Comparison of ENCODE assay signal across 8 mouse cellular contexts in the genomic region with DNA sequence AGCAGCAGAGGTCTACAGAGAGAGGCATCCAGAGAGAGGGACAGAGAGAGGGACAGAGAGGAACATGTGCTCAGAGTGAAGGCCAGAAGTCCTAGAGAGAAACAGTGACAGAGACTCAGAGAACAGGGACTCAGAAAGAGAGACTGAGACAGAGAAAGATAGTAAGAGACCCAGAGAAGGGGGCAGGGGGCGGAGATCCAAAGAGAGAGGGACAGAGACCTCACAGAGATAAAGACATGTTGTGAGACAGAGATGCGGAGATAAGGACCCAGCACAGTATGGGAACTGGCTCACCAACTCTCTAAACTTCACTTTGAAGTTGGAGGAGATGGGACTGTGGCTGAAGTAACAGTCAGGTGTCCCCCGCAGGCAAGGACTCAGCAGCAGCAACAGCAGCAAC. TPM values are rescaled to one million over a fixed set of nuclear protein-coding genes. Genes with fewer than 3 reads are reported as not detected.
DNase-seq lines count a peak whose midpoint lies in the region; ATAC-seq and TF ChIP-seq lines count a peak whose summit lies in the region.

No protein-coding gene starts in this region.

- no peaks in the 10 kb centered on the region for H3K27me3 ChIP-seq in kidney, adult 2 months (replicated peaks; ENCODE audit: control insufficient read depth, insufficient read depth, low read length)
- H3K27me3 ChIP-seq in forebrain, embryonic 14.5 days (replicated peaks; ENCODE audit: control insufficient read depth, insufficient read depth, low read length) = no peaks in the 10 kb centered on the region
- H3K27me3 ChIP-seq in liver, embryonic 14.5 days (ENCODE audit: control insufficient read depth, insufficient read depth, low read length) = no peaks in the 10 kb centered on the region

- H3K4me3 ChIP-seq in kidney, adult 2 months (ENCODE audit: insufficient read depth, low read depth, low read length) = peak overlapping the region; percentile 53
- peak overlapping the region; percentile 94 for H3K4me3 ChIP-seq in bone marrow, adult 2 months (replicated peaks; ENCODE audit: control insufficient read depth, low read depth, low read length)
- no peak overlapping the region for H3K4me3 ChIP-seq in forebrain, embryonic 14.5 days (ENCODE audit: low read depth, low read length)
- H3K4me3 ChIP-seq in liver, embryonic 14.5 days (ENCODE audit: insufficient read depth in 1 of 2, low read depth in 2 of 2, low read length in 2 of 2) = peak overlapping the region; percentile 74 to 79

- no peak for TF ChIP-seq POLR2A in kidney, adult 2 months (IDR thresholded peaks at IDR 0.05; ENCODE audit: low read depth, low read length)
- TF ChIP-seq POLR2A in bone marrow, adult 2 months (IDR thresholded peaks at IDR 0.05; ENCODE audit: borderline replicate concordance, control insufficient read depth, low read depth, low read length) = no peak

- no peak for DNase-seq in kidney, adult 2 months
- no peak for DNase-seq in kidney, postnatal 14 days
- no peak for DNase-seq in forebrain, embryonic 14.5 days (ENCODE audit: low spot score)
- DNase-seq in liver, embryonic 14.5 days (ENCODE audit: low read depth in 3 of 3, low spot score in 3 of 3) = no peak
- DNase-seq in left cerebral cortex, adult 18-20 months (ENCODE audit: low spot score in 2 of 2) = no peak
- DNase-seq in right cerebral cortex, postnatal 10 days (ENCODE audit: low spot score in 2 of 2) = no peak
- no peak for DNase-seq in adipocyte (ENCODE audit: low spot score)

- no peak overlapping the region for H3K27ac ChIP-seq in kidney, adult 2 months (ENCODE audit: insufficient read depth, low read depth, low read length)
- H3K27ac ChIP-seq in bone marrow, adult 2 months (ENCODE audit: control insufficient read depth, insufficient read depth, low read depth, low read length, poor library complexity) = peak overlapping the region; percentile 35
- no peak overlapping the region for H3K27ac ChIP-seq in forebrain, embryonic 14.5 days (ENCODE audit: low read depth, low read length)
- H3K27ac ChIP-seq in liver, embryonic 14.5 days = peak overlapping the region; percentile 51

- H3K36me3 ChIP-seq in kidney, adult 2 months (ENCODE audit: control insufficient read depth, insufficient read depth, low read length) = no peaks in the 10 kb centered on the region
- no peaks in the 10 kb centered on the region for H3K36me3 ChIP-seq in forebrain, embryonic 14.5 days (ENCODE audit: control insufficient read depth, insufficient read depth, low read length)
- no peaks in the 10 kb centered on the region for H3K36me3 ChIP-seq in liver, embryonic 14.5 days (replicated peaks; ENCODE audit: control insufficient read depth, insufficient read depth, low read depth)

- H3K4me1 ChIP-seq in kidney, adult 2 months (ENCODE audit: control insufficient read depth, insufficient read depth, low read length) = no peaks in the 10 kb centered on the region
- H3K4me1 ChIP-seq in bone marrow, adult 2 months (ENCODE audit: control insufficient read depth, insufficient read depth, low read length) = peaks cover 5% of the 10 kb centered on the region; the same call in 1 of the 2 replicates
- 0 out of 2 replicates have a peak, but pooled peaks cover 3% of the 10 kb centered on the region for H3K4me1 ChIP-seq in forebrain, embryonic 14.5 days (ENCODE audit: control insufficient read depth, insufficient read depth, low read length)
- H3K4me1 ChIP-seq in liver, embryonic 14.5 days (replicated peaks; ENCODE audit: control insufficient read depth in 2 of 2, insufficient read depth in 2 of 2, low read length in 1 of 2) = peaks cover 20 to 42% of the 10 kb centered on the region in 2 experiments

- peaks cover 3% of the 10 kb centered on the region; the same call in 1 of the 2 replicates for H3K9me3 ChIP-seq in forebrain, embryonic 14.5 days (replicated peaks; ENCODE audit: control insufficient read depth, low read length)
- no peaks in the 10 kb centered on the region for H3K9me3 ChIP-seq in liver, embryonic 14.5 days (ENCODE audit: control insufficient read depth, low read length)

- no peak; the same call in 1 of the 2 replicates for TF ChIP-seq EP300 in liver, embryonic 14.5 days (IDR thresholded peaks at IDR 0.05; ENCODE audit: low read depth)

- no peak for ATAC-seq in forebrain, embryonic 14.5 days
- ATAC-seq in liver, embryonic 14.5 days (ENCODE audit: insufficient read depth) = peak; percentile 6; the same call in 1 of the 2 replicates

- H3K4me2 ChIP-seq in forebrain, embryonic 14.5 days (ENCODE audit: low read length) = peak overlapping the region; percentile 61
- H3K4me2 ChIP-seq in liver, embryonic 14.5 days (ENCODE audit: low read depth) = peak overlapping the region; percentile 67

- WGBS in kidney, adult 2 months = 88% methylated on average over 3 of the region's 3 CpGs
- WGBS in bone marrow, adult 2 months = 58% methylated on average over 3 of the region's 3 CpGs
- 73% methylated on average over 3 of the region's 3 CpGs for WGBS in forebrain, embryonic 14.5 days
- 14% methylated on average over 3 of the region's 3 CpGs for WGBS in liver, embryonic 14.5 days (ENCODE audit: insufficient replicate concordance)

- no peak overlapping the region for H3K9ac ChIP-seq in forebrain, embryonic 14.5 days (ENCODE audit: low read length)
- H3K9ac ChIP-seq in liver, embryonic 14.5 days (replicated peaks) = peak overlapping the region; percentile 70

- no peak for TF ChIP-seq CTCF in kidney, adult 2 months (conservative IDR thresholded peaks at IDR 0.05; ENCODE audit: insufficient read depth, insufficient read length, low read depth, low read length)
- no peak for TF ChIP-seq CTCF in bone marrow, adult 2 months (IDR thresholded peaks at IDR 0.05; ENCODE audit: control insufficient read depth, insufficient read depth, low read length)
- TF ChIP-seq CTCF in liver, embryonic 14.5 days (IDR thresholded peaks at IDR 0.05; ENCODE audit: low read depth) = no peak

RNA-seq across cellular contexts. Expression of gene Gm45713, which starts 0.7 kb away (rescaled TPM):
- polyA plus RNA-seq in kidney, adult 2 months (2012; rRNA removed) = 5.6 TPM in 2 replicates
- not detected in 2 replicates for polyA plus RNA-seq in bone marrow, adult 2 months (2011; ENCODE audit: insufficient read depth, insufficient read length, low replicate concordance, missing spikeins)
- polyA plus RNA-seq in forebrain, embryonic 14.5 days (2014; fragmentation: Nextera tagmentation; extraction: Ambion mirVana) = 0.22 and 0.88 TPM in 2 replicates
- polyA plus RNA-seq in liver, embryonic 14.5 days (2012; rRNA removed) = 0.03 TPM in 1 of 2 replicates, not detected in the other
- polyA plus RNA-seq in liver, embryonic 14.5 days (2014; fragmentation: Nextera tagmentation; extraction: Ambion mirVana) = 0.15 and 0.63 TPM in 2 replicates
- total RNA-seq in left cerebral cortex, adult 18-20 months (2021) = not detected

RNA-seq across cellular contexts. Expression of gene Flt3l, which starts 0.9 kb away (rescaled TPM):
- polyA plus RNA-seq in kidney, adult 2 months (2012; rRNA removed) = 36.8 and 37.7 TPM in 2 replicates
- 32.5 and 85.0 TPM in 2 replicates for polyA plus RNA-seq in bone marrow, adult 2 months (2011; ENCODE audit: insufficient read depth, insufficient read length, low replicate concordance, missing spikeins)
- 0.61 and 1.3 TPM in 2 replicates for polyA plus RNA-seq in forebrain, embryonic 14.5 days (2014; fragmentation: Nextera tagmentation; extraction: Ambion mirVana)
- polyA plus RNA-seq in liver, embryonic 14.5 days (2012; rRNA removed) = 12.1 and 13.4 TPM in 2 replicates
- 3.9 and 5.5 TPM in 2 replicates for polyA plus RNA-seq in liver, embryonic 14.5 days (2014; fragmentation: Nextera tagmentation; extraction: Ambion mirVana)
- total RNA-seq in left cerebral cortex, adult 18-20 months (2021) = 1 to 10 TPM; 8.4 to 9.7 TPM

RNA-seq across cellular contexts. Expression of gene Rpl13a, which starts 6.8 kb away (rescaled TPM):
- polyA plus RNA-seq in kidney, adult 2 months (2012; rRNA removed) = 1,329 and 1,360 TPM in 2 replicates
- 2,527 and 4,441 TPM in 2 replicates for polyA plus RNA-seq in bone marrow, adult 2 months (2011; ENCODE audit: insufficient read depth, insufficient read length, low replicate concordance, missing spikeins)
- polyA plus RNA-seq in forebrain, embryonic 14.5 days (2014; fragmentation: Nextera tagmentation; extraction: Ambion mirVana) = 1,037 and 1,253 TPM in 2 replicates
- polyA plus RNA-seq in liver, embryonic 14.5 days (2012; rRNA removed) = 534 and 909 TPM in 2 replicates
- 992 and 1,027 TPM in 2 replicates for polyA plus RNA-seq in liver, embryonic 14.5 days (2014; fragmentation: Nextera tagmentation; extraction: Ambion mirVana)
- total RNA-seq in left cerebral cortex, adult 18-20 months (2021) = 100 to 1,000 TPM; 712 to 811 TPM

RNA-seq across cellular contexts. Expression of gene Rps11, which starts 11.1 kb away (rescaled TPM):
- polyA plus RNA-seq in kidney, adult 2 months (2012; rRNA removed) = 176 and 310 TPM in 2 replicates
- polyA plus RNA-seq in bone marrow, adult 2 months (2011; ENCODE audit: insufficient read depth, insufficient read length, low replicate concordance, missing spikeins) = 982 and 1,240 TPM in 2 replicates
- 981 and 1,280 TPM in 2 replicates for polyA plus RNA-seq in forebrain, embryonic 14.5 days (2014; fragmentation: Nextera tagmentation; extraction: Ambion mirVana)
- 309 and 366 TPM in 2 replicates for polyA plus RNA-seq in liver, embryonic 14.5 days (2012; rRNA removed)
- polyA plus RNA-seq in liver, embryonic 14.5 days (2014; fragmentation: Nextera tagmentation; extraction: Ambion mirVana) = 989 and 1,016 TPM in 2 replicates
- 100 to 1,000 TPM; 474 to 479 TPM for total RNA-seq in left cerebral cortex, adult 18-20 months (2021)

RNA-seq across cellular contexts. Expression of gene Pih1d1, which starts 18.7 kb away (rescaled TPM):
- 80.3 and 84.9 TPM in 2 replicates for polyA plus RNA-seq in kidney, adult 2 months (2012; rRNA removed)
- polyA plus RNA-seq in bone marrow, adult 2 months (2011; ENCODE audit: insufficient read depth, insufficient read length, low replicate concordance, missing spikeins) = 39.2 and 92.4 TPM in 2 replicates
- polyA plus RNA-seq in forebrain, embryonic 14.5 days (2014; fragmentation: Nextera tagmentation; extraction: Ambion mirVana) = 101 and 108 TPM in 2 replicates
- 38.3 and 43.3 TPM in 2 replicates for polyA plus RNA-seq in liver, embryonic 14.5 days (2012; rRNA removed)
- 44.3 and 45.8 TPM in 2 replicates for polyA plus RNA-seq in liver, embryonic 14.5 days (2014; fragmentation: Nextera tagmentation; extraction: Ambion mirVana)
- 10 to 100 TPM; 46.7 to 51.7 TPM for total RNA-seq in left cerebral cortex, adult 18-20 months (2021)

Comparison
In these comparisons a context has a peak if more than half of its experiments do, and no peak if none do; other contexts are left out.
1. H3K27ac ChIP-seq: peak in bone marrow, adult 2 months (single experiment) and liver, embryonic 14.5 days (single experiment); none in kidney, adult 2 months (single experiment) and forebrain, embryonic 14.5 days (single experiment).